8 mouse cellular contexts compared by ENCODE assay signal in the genomic region with DNA sequence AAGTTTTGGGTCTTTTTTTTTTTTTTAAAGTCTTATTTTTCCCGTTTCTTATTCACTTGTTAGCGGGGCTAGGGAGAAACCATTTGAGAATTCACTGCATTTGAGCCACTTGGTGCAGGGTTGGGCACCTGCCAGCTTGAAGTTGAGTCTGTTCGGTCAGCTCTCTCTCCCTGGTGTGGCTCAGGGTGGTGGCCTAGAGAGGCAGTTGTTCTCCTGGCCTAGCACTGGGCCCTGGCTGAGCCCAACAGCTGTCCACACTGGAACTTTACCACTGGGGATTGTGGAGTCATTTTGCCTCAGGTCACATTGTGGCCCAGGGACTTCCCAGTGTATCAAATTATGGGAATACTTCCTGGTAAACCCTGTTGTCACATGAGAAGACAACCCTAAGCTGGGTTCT. TPM values are rescaled to one million over a fixed set of nuclear protein-coding genes. Genes with fewer than 3 reads are reported as not detected.
DNase-seq lines count a peak whose midpoint lies in the region; ATAC-seq and TF ChIP-seq lines count a peak whose summit lies in the region.

No protein-coding gene starts in this region.

- TF ChIP-seq CTCF in liver, postnatal 0 days (IDR thresholded peaks at IDR 0.05; ENCODE audit: low read depth): no peak

- no peak for TF ChIP-seq EP300 in liver, postnatal 0 days (IDR thresholded peaks at IDR 0.05; ENCODE audit: low read depth)

- no peaks in the 10 kb centered on the region for H3K36me3 ChIP-seq in forebrain, embryonic 10.5 days (replicated peaks)
- H3K36me3 ChIP-seq in liver, postnatal 0 days (replicated peaks; ENCODE audit: insufficient read depth, low read length): no peaks in the 10 kb centered on the region

- 0 out of 2 replicates have a peak, but pooled peaks cover 3% of the 10 kb centered on the region for H3K9me3 ChIP-seq in forebrain, embryonic 10.5 days
- H3K9me3 ChIP-seq in liver, postnatal 0 days (ENCODE audit: low read length): no peaks in the 10 kb centered on the region

- H3K9ac ChIP-seq in liver, postnatal 0 days (replicated peaks): no peak overlapping the region

- no peak overlapping the region for H3K27ac ChIP-seq in forebrain, embryonic 10.5 days
- H3K27ac ChIP-seq in liver, postnatal 0 days (ENCODE audit: low read depth): no peak overlapping the region

- intact Hi-C loops in heart, postnatal 36 days (cut with DNase I): no loop called here

- peaks cover 23% of the 10 kb centered on the region for H3K4me1 ChIP-seq in forebrain, embryonic 10.5 days
- H3K4me1 ChIP-seq in liver, postnatal 0 days (ENCODE audit: insufficient read depth): peaks cover 10% of the 10 kb centered on the region

- peak overlapping the region; percentile 90; the same call in 1 of the 2 replicates for H3K4me2 ChIP-seq in liver, postnatal 0 days (ENCODE audit: low read depth, low read length)

- H3K27me3 ChIP-seq in forebrain, embryonic 10.5 days (ENCODE audit: poor library complexity, severe bottlenecking): peaks cover 52% of the 10 kb centered on the region
- H3K27me3 ChIP-seq in liver, postnatal 0 days (ENCODE audit: insufficient read depth, low read length): peaks cover 25% of the 10 kb centered on the region

- H3K4me3 ChIP-seq in forebrain, embryonic 10.5 days: peak overlapping the region; percentile 66
- no peak overlapping the region for H3K4me3 ChIP-seq in liver, postnatal 0 days (ENCODE audit: low read depth, low read length)

- DNase-seq in cerebellum, postnatal 10 days: peak; percentile 55 to 59
- no peak for DNase-seq in cerebellum, adult 8-10 months
- no peak for DNase-seq in forebrain, embryonic 10.5 days (ENCODE audit: extremely low spot score, low spot score)
- DNase-seq in heart, postnatal 36 days: peak; percentile 35 to 36
- no peak for DNase-seq in liver, postnatal 0 days
- DNase-seq in thymus, postnatal 14 days: no peak
- DNase-seq in left cerebral cortex, adult 9 months (ENCODE audit: low spot score in 2 of 2): no peak

- ATAC-seq in liver, postnatal 0 days: no peak
- ATAC-seq in CD4-positive, CD25-positive, alpha-beta regulatory T cell, adult 4 months: no peak

- 39% methylated on average over 3 of the region's 3 CpGs for WGBS in forebrain, embryonic 10.5 days
- 51% methylated on average over 3 of the region's 3 CpGs for WGBS in liver, postnatal 0 days (ENCODE audit: insufficient replicate concordance)

RNA-seq across cellular contexts. Expression of a gene that starts 0.7 kb away (rescaled TPM):
- polyA plus RNA-seq in forebrain, embryonic 10.5 days (2016; fragmentation: Nextera tagmentation; extraction: Ambion mirVana): 0.41 and 0.50 TPM in 2 replicates
- 10 to 100 TPM; 15.8 to 17.1 TPM for total RNA-seq in heart, postnatal 36 days (2021)
- 0.15 TPM in 1 of 2 replicates, not detected in the other for polyA plus RNA-seq in liver, postnatal 0 days (2015; fragmentation: Nextera tagmentation; extraction: Ambion mirVana)
- under 1 TPM in 1 of 2 experiments, not detected in 1; 0.46 TPM for polyA plus RNA-seq in CD4-positive, CD25-positive, alpha-beta regulatory T cell, adult 4 months (2017; shearing (Covaris generic))

RNA-seq across cellular contexts. Expression of a gene that starts 26.9 kb away (rescaled TPM):
- polyA plus RNA-seq in forebrain, embryonic 10.5 days (2016; fragmentation: Nextera tagmentation; extraction: Ambion mirVana): 3.3 and 3.9 TPM in 2 replicates
- 1 to 10 TPM; 3.5 to 3.6 TPM for total RNA-seq in heart, postnatal 36 days (2021)
- 1.4 and 1.8 TPM in 2 replicates for polyA plus RNA-seq in liver, postnatal 0 days (2015; fragmentation: Nextera tagmentation; extraction: Ambion mirVana)
- polyA plus RNA-seq in CD4-positive, CD25-positive, alpha-beta regulatory T cell, adult 4 months (2017; shearing (Covaris generic)): under 1 TPM; 0.20 to 0.27 TPM

RNA-seq across cellular contexts. Expression of a gene that starts 47.1 kb away (rescaled TPM):
- 546 and 553 TPM in 2 replicates for polyA plus RNA-seq in forebrain, embryonic 10.5 days (2016; fragmentation: Nextera tagmentation; extraction: Ambion mirVana)
- total RNA-seq in heart, postnatal 36 days (2021): 10 to 100 TPM; 70.5 to 80.8 TPM
- polyA plus RNA-seq in liver, postnatal 0 days (2015; fragmentation: Nextera tagmentation; extraction: Ambion mirVana): 163 and 167 TPM in 2 replicates
- 100 to 1,000 TPM; 252 to 315 TPM for polyA plus RNA-seq in CD4-positive, CD25-positive, alpha-beta regulatory T cell, adult 4 months (2017; shearing (Covaris generic))

RNA-seq across cellular contexts. Expression of a gene that starts 47.4 kb away (rescaled TPM):
- polyA plus RNA-seq in forebrain, embryonic 10.5 days (2016; fragmentation: Nextera tagmentation; extraction: Ambion mirVana): 46.5 and 55.4 TPM in 2 replicates
- total RNA-seq in heart, postnatal 36 days (2021): 10 to 100 TPM; 22.9 to 27.1 TPM
- polyA plus RNA-seq in liver, postnatal 0 days (2015; fragmentation: Nextera tagmentation; extraction: Ambion mirVana): 32.2 and 34.2 TPM in 2 replicates
- polyA plus RNA-seq in CD4-positive, CD25-positive, alpha-beta regulatory T cell, adult 4 months (2017; shearing (Covaris generic)): 10 to 100 TPM; 79.6 to 86.0 TPM

Comparison
In these comparisons a context has a peak if more than half of its experiments do, and no peak if none do; other contexts are left out.
1. DNase-seq: peak in cerebellum, postnatal 10 days (2 of 2) and heart, postnatal 36 days (2 of 2); none in cerebellum, adult 8-10 months (single experiment), forebrain, embryonic 10.5 days (single experiment), liver, postnatal 0 days (single experiment), thymus, postnatal 14 days (single experiment) and left cerebral cortex, adult 9 months (0 of 2).